Mouse (Mus musculus) heart, postnatal 0 days (tissue): ENCODE results near the gene Icmt. TPM values are rescaled to one million over a fixed set of nuclear protein-coding genes. Genes with fewer than 3 reads are reported as not detected.
A peak's percentile ranks its signal among the peaks of the same experiment; 100 is the strongest.

Source experiments
- ATAC-seq: fragments of 200-750 bp; cut with Nextera tagmentation; 2 replicates; pipeline ENCODE4 v1.8.0; 2017; ENCODE audit warnings: low read depth, moderate number of reproducible peaks, moderate library complexity; ENCODE audit not compliant: insufficient read depth
- DNase-seq: peaks from one replicate; pipeline ENCODE4 v3.0.0-alpha.2; 2016; ENCODE audit warnings: low spot score
- H3K27ac ChIP-seq: fragments of 300-500 bp; sonication (generic); 2 replicates; pipeline ENCODE4 v1.5.1; 2014; ENCODE audit warnings: low read depth, mild to moderate bottlenecking
- H3K27me3 ChIP-seq: fragments of 300-500 bp; sonication (generic); 2 replicates; pipeline ENCODE4 v1.6.1; 2014; ENCODE audit warnings: low read length, mixed read lengths; ENCODE audit not compliant: control insufficient read depth, insufficient read depth
- H3K36me3 ChIP-seq: fragments of 300-500 bp; sonication (generic); replicated peaks from 2 replicates; pipeline ENCODE4 v1.6.1; 2014; ENCODE audit warnings: low read length, mixed read lengths; ENCODE audit not compliant: control insufficient read depth, insufficient read depth
- H3K4me1 ChIP-seq: fragments of 300-500 bp; sonication (generic); 2 replicates; pipeline ENCODE4 v1.6.1; 2014; ENCODE audit warnings: antibody characterized with exemption; ENCODE audit not compliant: control insufficient read depth, insufficient read depth
- H3K4me2 ChIP-seq: fragments of 300-500 bp; sonication (generic); 2 replicates; pipeline ENCODE4 v1.6.1; 2014; ENCODE audit warnings: low read depth, mild to moderate bottlenecking, low read length, moderate library complexity
- H3K4me3 ChIP-seq: fragments of 300-500 bp; sonication (generic); 2 replicates; pipeline ENCODE4 v1.5.1; 2014; ENCODE audit warnings: low read depth, low read length
- H3K9ac ChIP-seq: fragments of 300-500 bp; sonication (generic); replicated peaks from 2 replicates; pipeline ENCODE4 v1.6.1; 2014; ENCODE audit warnings: low read depth, low read length, mixed read lengths
- H3K9me3 ChIP-seq: fragments of 300-500 bp; sonication (generic); replicated peaks from 2 replicates; pipeline ENCODE4 v1.6.1; 2016; ENCODE audit warnings: low read length; ENCODE audit not compliant: control insufficient read depth
- CTCF ChIP-seq: IDR thresholded peaks from 2 replicates; pipeline ENCODE4 v1.5.1; 2016; ENCODE audit warnings: antibody characterized with exemption, control low read depth, low read depth
- EP300 ChIP-seq: IDR thresholded peaks from 2 replicates; pipeline ENCODE4 v1.6.1; 2016; ENCODE audit warnings: antibody characterized with exemption, low read depth
- WGBS: fragments of 180-500 bp; shearing (Covaris S2); extraction: QIAGEN DNeasy Blood & Tissue Kit; methylation state at CpG from one replicate; pipeline ENCODE4 v1.1.7; 2014; 5-methylcytosine and 5-hydroxymethylcytosine counted together
- polyA plus RNA-seq: library from polyadenylated mRNA; unstranded; fragments of >200 nt; fragmentation: Nextera tagmentation; extraction: Ambion mirVana; gene quantifications from 2 replicates; pipeline ENCODE4 v1.2.1, GENCODE M21; 2015
- total RNA-seq: library from RNA; depleted of rRNA; stranded (reverse); fragments of >200 nt; gene quantifications from 2 replicates; pipeline ENCODE4 v1.2.3, GENCODE M21; 2014; ENCODE audit warnings: low replicate concordance

The Icmt gene
- total and polyA plus RNA-seq, 2 experiments from 2014 or later = 15.0 to 38.0 TPM

DNA sequence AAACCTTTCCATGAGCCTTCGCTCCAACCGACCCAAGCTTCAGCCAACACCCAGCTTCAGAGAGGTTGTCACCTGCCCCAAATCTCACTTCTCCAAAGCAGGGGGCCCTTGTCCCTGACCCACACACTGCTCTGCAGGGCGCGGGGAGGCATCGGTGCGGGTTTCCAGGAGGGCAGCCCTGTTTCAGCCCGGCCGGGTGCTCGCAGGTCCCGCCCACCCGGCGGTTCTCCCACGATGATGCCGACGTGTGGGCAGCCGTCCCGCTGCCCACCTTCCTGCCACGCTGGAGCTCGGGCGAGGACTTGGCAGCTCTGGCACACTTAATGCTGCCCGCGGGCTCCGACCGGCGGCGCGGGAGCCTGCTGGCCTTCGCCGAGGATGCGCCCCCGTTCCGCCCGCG, 14.3 kb upstream of the Icmt start:
- peak overlapping the region; percentile 8; the same call in 1 of the 2 replicates for H3K4me3 ChIP-seq
- no peak overlapping the region for H3K9ac ChIP-seq
- ATAC-seq (peak; percentile 0; the same call in 1 of the 2 replicates), DNase-seq (no peak)
- WGBS = 18% methylated on average over 34 of the region's 34 CpGs
- H3K4me2 ChIP-seq = peak overlapping the region; percentile 44
- H3K27ac ChIP-seq = no peak overlapping the region
- no peaks in the 10 kb centered on the region for H3K36me3 ChIP-seq
- peaks cover 57% of the 10 kb centered on the region for H3K27me3 ChIP-seq
- H3K4me1 ChIP-seq = no peaks in the 10 kb centered on the region
- no peaks in the 10 kb centered on the region for H3K9me3 ChIP-seq
- TF ChIP-seq CTCF (no peak), EP300 (no peak)

DNA sequence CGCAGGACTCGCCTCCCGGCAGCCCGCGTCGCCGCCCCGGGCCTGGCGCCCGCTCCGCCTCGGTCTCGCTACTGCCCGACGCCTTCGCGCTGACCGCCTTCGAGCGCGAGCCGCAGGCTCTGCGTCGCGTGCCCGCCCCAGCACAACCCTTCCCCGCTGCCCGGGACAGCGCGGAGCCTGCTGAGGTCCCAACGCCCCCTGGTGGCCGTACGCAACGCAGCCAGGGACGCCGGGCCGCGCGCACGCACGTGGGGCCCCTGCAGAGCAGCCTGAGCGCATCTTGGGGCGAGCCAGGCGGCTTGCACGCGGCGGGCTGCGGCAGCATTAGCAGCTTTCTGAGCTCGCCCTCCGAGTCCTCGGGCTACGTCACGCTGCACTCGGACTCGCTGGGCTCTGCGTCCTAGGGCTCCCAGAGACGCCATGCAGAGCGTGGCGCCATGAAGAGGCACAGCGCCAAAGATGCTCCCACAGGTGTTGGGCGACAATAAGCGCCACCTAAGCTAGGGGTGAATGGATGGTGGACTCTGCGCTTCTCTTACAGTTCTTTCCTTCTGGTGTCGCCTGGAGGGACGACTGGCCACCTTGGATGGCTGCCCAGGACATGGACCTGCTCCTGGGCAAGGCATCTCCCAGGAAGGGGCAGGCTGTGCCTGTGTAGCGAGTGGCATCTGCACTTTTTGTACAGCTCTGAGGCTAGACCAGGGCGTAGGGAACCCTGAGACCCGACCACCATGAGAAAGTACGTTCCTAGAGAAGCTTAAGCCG, 13.7 kb upstream of the Icmt start:
- peak overlapping the region; percentile 44 for H3K4me2 ChIP-seq
- H3K4me1 ChIP-seq = no peaks in the 10 kb centered on the region
- DNase-seq (peak; percentile 70), ATAC-seq (peak; percentile 84)
- H3K27ac ChIP-seq = no peak overlapping the region
- no peaks in the 10 kb centered on the region for H3K36me3 ChIP-seq
- peaks cover 64% of the 10 kb centered on the region for H3K27me3 ChIP-seq
- H3K4me3 ChIP-seq = peak overlapping the region; percentile 8; the same call in 1 of the 2 replicates
- TF ChIP-seq EP300 (no peak), CTCF (peak; percentile 90)
- H3K9ac ChIP-seq = no peak overlapping the region
- H3K9me3 ChIP-seq = no peaks in the 10 kb centered on the region
- WGBS = 9% methylated on average over 55 of the region's 70 CpGs

DNA sequence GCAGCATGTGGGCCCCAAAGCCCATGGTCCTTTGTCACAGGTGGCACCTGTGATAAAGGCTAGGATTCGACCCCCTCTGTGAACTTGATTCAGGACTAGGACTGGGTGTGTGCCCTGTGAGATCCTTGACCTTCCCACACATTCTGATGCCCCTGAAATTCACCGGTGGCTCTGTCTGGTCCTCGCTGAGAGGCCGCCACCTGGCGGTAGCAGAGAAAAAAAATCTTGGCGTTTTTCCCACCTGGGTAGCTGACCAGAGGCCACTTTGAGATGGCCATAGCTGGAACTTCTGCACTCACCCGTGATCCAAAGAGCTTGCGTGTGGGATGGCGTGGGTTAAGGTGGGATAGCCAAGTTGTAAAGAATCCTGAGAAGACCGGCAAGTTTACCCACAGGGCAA, 11.5 kb upstream of the Icmt start:
- H3K9me3 ChIP-seq = no peaks in the 10 kb centered on the region
- no peak overlapping the region for H3K4me3 ChIP-seq
- ATAC-seq = peak; percentile 21; the same call in 1 of the 2 replicates
- H3K36me3 ChIP-seq = no peaks in the 10 kb centered on the region
- TF ChIP-seq CTCF (peak; percentile 72), EP300 (no peak)
- H3K4me2 ChIP-seq = no peak overlapping the region
- peak; percentile 64 for DNase-seq
- no peak overlapping the region for H3K9ac ChIP-seq
- peaks cover 78% of the 10 kb centered on the region for H3K27me3 ChIP-seq
- 0 out of 2 replicates have a peak, but pooled peaks cover 2% of the 10 kb centered on the region for H3K4me1 ChIP-seq
- WGBS = 3% methylated on average over 10 of the region's 10 CpGs
- no peak overlapping the region for H3K27ac ChIP-seq

DNA sequence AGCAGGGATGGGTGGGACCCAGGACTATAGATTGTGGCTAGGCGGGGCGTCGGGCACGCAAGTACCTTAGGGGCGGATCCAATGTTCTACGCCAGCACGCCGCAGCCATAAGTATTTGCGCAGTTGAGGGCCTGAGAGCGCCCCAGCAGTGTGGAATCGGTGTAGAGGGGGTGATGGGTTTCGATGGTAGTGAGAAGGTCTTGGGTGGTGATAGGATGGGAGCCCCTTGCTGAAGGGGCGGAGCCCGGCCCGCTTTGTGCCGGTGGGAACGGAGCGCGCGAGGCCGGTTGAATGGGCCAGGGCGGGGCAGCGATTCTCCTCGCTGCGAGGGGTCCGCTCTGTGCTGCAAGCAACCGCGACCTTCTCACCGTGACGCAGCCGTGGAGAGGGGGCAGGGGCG, 10.8 kb upstream of the Icmt start:
- ATAC-seq (no peak), DNase-seq (no peak)
- no peak overlapping the region for H3K4me2 ChIP-seq
- H3K27me3 ChIP-seq = peaks cover 85% of the 10 kb centered on the region
- TF ChIP-seq CTCF (no peak), EP300 (no peak)
- 0 out of 2 replicates have a peak, but pooled peaks cover 4% of the 10 kb centered on the region for H3K4me1 ChIP-seq
- no peaks in the 10 kb centered on the region for H3K9me3 ChIP-seq
- no peak overlapping the region for H3K27ac ChIP-seq
- no peak overlapping the region for H3K9ac ChIP-seq
- no peaks in the 10 kb centered on the region for H3K36me3 ChIP-seq
- WGBS = 6% methylated on average over 30 of the region's 32 CpGs
- H3K4me3 ChIP-seq = no peak overlapping the region

DNA sequence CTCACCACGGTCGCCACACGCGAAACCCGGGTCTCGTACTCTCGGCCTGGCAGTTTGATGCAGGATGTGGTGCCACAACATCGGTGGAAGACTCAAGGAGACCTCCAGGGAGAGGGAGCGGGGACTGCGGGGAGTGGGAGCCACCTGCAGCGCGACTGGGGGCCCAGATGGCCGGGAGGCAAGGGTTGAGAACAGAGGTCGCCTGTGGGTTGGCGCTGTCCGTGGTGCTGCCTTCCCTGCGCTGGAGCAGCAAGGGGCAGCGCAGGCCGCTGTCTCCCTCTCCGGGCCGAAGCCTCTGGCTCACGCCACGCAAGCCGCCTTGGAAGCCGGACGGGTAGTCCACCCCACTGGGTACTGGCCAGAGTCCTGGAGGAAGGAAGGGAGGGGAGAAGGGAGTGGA, 10.1 kb upstream of the Icmt start:
- DNase-seq = peak; percentile 46
- TF ChIP-seq EP300 = no peak
- 0 out of 2 replicates have a peak, but pooled peaks have one; percentile 4 for TF ChIP-seq CTCF
- 10% methylated on average over 20 of the region's 26 CpGs for whole genome bisulfite sequencing
- peak; percentile 32 for ATAC-seq
- Histone ChIP-seq H3K27me3 (peaks cover 86% of the 10 kb centered on the region), H3K4me1 (0 out of 2 replicates have a peak, but pooled peaks cover 4% of the 10 kb centered on the region), H3K4me2 (no peak overlapping the region), H3K4me3 (no peak overlapping the region), H3K36me3 (no peaks in the 10 kb centered on the region), H3K27ac (no peak overlapping the region), H3K9me3 (no peaks in the 10 kb centered on the region), H3K9ac (no peak overlapping the region)
